Mouse (Mus musculus): ENCODE measurements around the gene Cyp4f13.

The Cyp4f13 gene

GRCm38 (mm10) chr17:32947215-32947914 lies at the start of gene Cyp4f13:
Gene Cyp4f13 (minus strand): TSS chr17:32947402.
- in situ Hi-C loops (cut with MboI; ENCODE audit: low pct_unique_long_range_greater_than_20kb in 1 of 2, low sequenced_read_pairs in 2 of 2, unreplicated experiment in 1 of 2): no loop called here

GRCm38 (mm10) chr17:32992699-32993474 lies 45.7 kb upstream of the Cyp4f13 start, which contains the start of gene Zfp952:
Gene Zfp952 (plus strand): TSS chr17:32993129.
- in situ Hi-C loops (cut with MboI; ENCODE audit: low pct_unique_long_range_greater_than_20kb in 1 of 2, low sequenced_read_pairs in 2 of 2, unreplicated experiment in 1 of 2): no loop called here

GRCm38 (mm10) chr17:32991965-32992698 lies 44.9 kb upstream of the Cyp4f13 start:
- in situ Hi-C loops (cut with MboI; ENCODE audit: low pct_unique_long_range_greater_than_20kb in 1 of 2, low sequenced_read_pairs in 2 of 2, unreplicated experiment in 1 of 2): no loop called here

- in situ Hi-C loops (cut with MboI; ENCODE audit: low pct_unique_long_range_greater_than_20kb in 1 of 2, low sequenced_read_pairs in 2 of 2, unreplicated experiment in 1 of 2): no loop called here
Measured at GRCm38 (mm10) chr17:32986301-32986700, 39.1 kb upstream of the Cyp4f13 start.

- in situ Hi-C loops (cut with MboI; ENCODE audit: low pct_unique_long_range_greater_than_20kb in 1 of 2, low sequenced_read_pairs in 2 of 2, unreplicated experiment in 1 of 2): no loop called here
Measured at GRCm38 (mm10) chr17:32981361-32981760, 34.2 kb upstream of the Cyp4f13 start.

GRCm38 (mm10) chr17:32965623-32966290 lies 18.6 kb upstream of the Cyp4f13 start, which contains the start of gene Zfp472:
Gene Zfp472 (plus strand): TSS chr17:32965814.
- in situ Hi-C loops (cut with MboI; ENCODE audit: low pct_unique_long_range_greater_than_20kb in 1 of 2, low sequenced_read_pairs in 2 of 2, unreplicated experiment in 1 of 2): loop anchor here in 1 of 2 experiments (25.0 kb wide), 1 partner anchor 428 kb away; the partner anchor contains the start of gene Cyp4f16

- in situ Hi-C loops (cut with MboI; ENCODE audit: low pct_unique_long_range_greater_than_20kb in 1 of 2, low sequenced_read_pairs in 2 of 2, unreplicated experiment in 1 of 2): loop anchor here in 1 of 2 experiments (25.0 kb wide), 1 partner anchor 428 kb away; the partner anchor contains the start of gene Cyp4f16
Measured at GRCm38 (mm10) chr17:32965253-32965622, 18.0 kb upstream of the Cyp4f13 start.

GRCm38 (mm10) chr17:32951441-32951840 lies 4.2 kb upstream of the Cyp4f13 start:
- in situ Hi-C loops (cut with MboI; ENCODE audit: low pct_unique_long_range_greater_than_20kb in 1 of 2, low sequenced_read_pairs in 2 of 2, unreplicated experiment in 1 of 2): loop anchor here in 1 of 2 experiments (25.0 kb wide), 1 partner anchor 414 kb away; the partner anchor contains the start of gene Cyp4f16

GRCm38 (mm10) chr17:32951006-32951405 lies 3.8 kb upstream of the Cyp4f13 start:
- in situ Hi-C loops (cut with MboI; ENCODE audit: low pct_unique_long_range_greater_than_20kb in 1 of 2, low sequenced_read_pairs in 2 of 2, unreplicated experiment in 1 of 2): loop anchor here in 1 of 2 experiments (25.0 kb wide), 1 partner anchor 414 kb away; the partner anchor contains the start of gene Cyp4f16

- in situ Hi-C loops (cut with MboI; ENCODE audit: low pct_unique_long_range_greater_than_20kb in 1 of 2, low sequenced_read_pairs in 2 of 2, unreplicated experiment in 1 of 2): loop anchor here in 1 of 2 experiments (25.0 kb wide), 1 partner anchor 413 kb away; the partner anchor contains the start of gene Cyp4f16
Measured at GRCm38 (mm10) chr17:32950136-32950535, 2.9 kb upstream of the Cyp4f13 start.

GRCm38 (mm10) chr17:32946716-32947115 lies 486 bp downstream of the Cyp4f13 start:
- in situ Hi-C loops (cut with MboI; ENCODE audit: low pct_unique_long_range_greater_than_20kb in 1 of 2, low sequenced_read_pairs in 2 of 2, unreplicated experiment in 1 of 2): no loop called here

- in situ Hi-C loops (cut with MboI; ENCODE audit: low pct_unique_long_range_greater_than_20kb in 1 of 2, low sequenced_read_pairs in 2 of 2, unreplicated experiment in 1 of 2): no loop called here
Measured at GRCm38 (mm10) chr17:32944402-32945035, 2.7 kb downstream of the Cyp4f13 start.

- in situ Hi-C loops (cut with MboI; ENCODE audit: low pct_unique_long_range_greater_than_20kb in 1 of 2, low sequenced_read_pairs in 2 of 2, unreplicated experiment in 1 of 2): no loop called here
Measured at GRCm38 (mm10) chr17:32943661-32944060, 3.5 kb downstream of the Cyp4f13 start.

GRCm38 (mm10) chr17:32939831-32940230 lies 7.4 kb downstream of the Cyp4f13 start:
- in situ Hi-C loops (cut with MboI; ENCODE audit: low pct_unique_long_range_greater_than_20kb in 1 of 2, low sequenced_read_pairs in 2 of 2, unreplicated experiment in 1 of 2): no loop called here

- in situ Hi-C loops (cut with MboI; ENCODE audit: low pct_unique_long_range_greater_than_20kb in 1 of 2, low sequenced_read_pairs in 2 of 2, unreplicated experiment in 1 of 2): no loop called here
Measured at GRCm38 (mm10) chr17:32927803-32928202, 19.4 kb downstream of the Cyp4f13 start.

- in situ Hi-C loops (cut with MboI; ENCODE audit: low pct_unique_long_range_greater_than_20kb in 1 of 2, low sequenced_read_pairs in 2 of 2, unreplicated experiment in 1 of 2): no loop called here
Measured at GRCm38 (mm10) chr17:32924658-32925312, 22.4 kb downstream of the Cyp4f13 start.

- in situ Hi-C loops (cut with MboI; ENCODE audit: low pct_unique_long_range_greater_than_20kb in 1 of 2, low sequenced_read_pairs in 2 of 2, unreplicated experiment in 1 of 2): no loop called here
Measured at GRCm38 (mm10) chr17:32923681-32924080, 23.5 kb downstream of the Cyp4f13 start.

Measured in mouse embryonic stem cell (cell line).